Mouse (Mus musculus) thymus, adult 2 months (tissue): ENCODE data around the gene Cxcl13.

Source experiments
- CTCF ChIP-seq: fragments of 200-500 bp; IDR thresholded peaks from 2 replicates; pipeline ENCODE4 v1.5.1; 2012; ENCODE audit warnings: mild to moderate bottlenecking, control low read depth, low read length, moderate library complexity, borderline replicate concordance; ENCODE audit not compliant: control insufficient read depth, poor library complexity, insufficient read depth; ENCODE audit errors: extremely low read depth
- POLR2A ChIP-seq: fragments of 200-500 bp; IDR thresholded peaks from 2 replicates; pipeline ENCODE4 v1.6.1; 2012; ENCODE audit warnings: mild to moderate bottlenecking, low read length, control low read depth, moderate library complexity; ENCODE audit not compliant: control insufficient read depth, poor library complexity, insufficient read depth; ENCODE audit errors: extremely low read depth

GRCm38 (mm10) chr5:95918491-95918890, 38.3 kb upstream of the Cxcl13 start:
- TF ChIP-seq CTCF, result no peak
- TF ChIP-seq POLR2A, result no peak
